Mouse (Mus musculus) duodenum, adult 2 months (tissue): Measurements from ENCODE around the gene Ccdc14. TPM values are rescaled to one million over a fixed set of nuclear protein-coding genes. Genes with fewer than 3 reads are reported as not detected.

Experiments used
- polyA plus RNA-seq: library from polyadenylated mRNA; depleted of rRNA; stranded (reverse); fragments of >200 nt; gene quantifications from 2 replicates; pipeline ENCODE4 v1.2.3, GENCODE M21; 2012; ENCODE audit warnings: low replicate concordance; rRNA removed

Gene Ccdc14
- 0.48 and 0.62 TPM in 2 replicates for polyA plus RNA-seq

DNA sequence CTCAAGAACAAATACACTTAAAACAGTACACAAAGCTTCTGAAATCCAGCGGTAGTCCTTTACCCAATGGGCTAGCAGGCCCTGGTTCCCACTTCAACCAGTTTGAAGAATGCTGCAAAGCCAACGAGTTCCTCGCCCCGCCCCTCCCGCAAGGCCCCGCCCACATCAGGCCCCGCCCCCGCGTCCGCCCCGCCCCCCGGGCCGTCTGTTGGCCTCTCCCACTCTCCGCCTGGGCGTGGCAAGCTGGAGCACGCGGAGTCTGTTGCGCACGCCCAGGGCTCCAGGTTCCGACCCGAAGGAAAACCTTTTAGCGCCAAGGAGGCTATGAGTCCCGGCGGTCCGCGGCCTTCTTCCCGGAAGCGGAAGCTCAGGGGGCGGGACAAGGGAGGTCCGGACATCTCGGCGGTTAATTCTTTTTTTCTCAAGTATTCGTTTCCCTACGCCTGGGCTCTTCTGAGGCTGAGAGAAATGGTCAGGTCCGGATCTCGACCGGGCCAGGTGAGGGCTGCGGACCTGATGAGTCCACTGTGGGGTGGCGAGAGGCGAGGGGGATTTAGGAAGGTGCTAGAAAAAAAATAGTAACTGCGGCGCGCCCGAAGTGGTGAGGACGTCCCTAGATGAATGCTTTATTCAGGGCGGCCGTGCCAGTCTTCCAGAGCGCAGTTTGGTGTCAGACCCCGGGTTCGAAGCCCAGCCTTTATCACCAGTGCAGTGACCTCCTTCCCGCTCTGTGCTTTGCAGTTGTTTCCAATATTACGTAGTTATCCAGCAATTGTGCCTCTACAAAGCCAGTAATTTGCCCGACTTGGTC, at the start of gene Ccdc14:
Gene Ccdc14, plus strand, starts transcription at position 283 of the 811 bp plus-strand sequence.

DNA sequence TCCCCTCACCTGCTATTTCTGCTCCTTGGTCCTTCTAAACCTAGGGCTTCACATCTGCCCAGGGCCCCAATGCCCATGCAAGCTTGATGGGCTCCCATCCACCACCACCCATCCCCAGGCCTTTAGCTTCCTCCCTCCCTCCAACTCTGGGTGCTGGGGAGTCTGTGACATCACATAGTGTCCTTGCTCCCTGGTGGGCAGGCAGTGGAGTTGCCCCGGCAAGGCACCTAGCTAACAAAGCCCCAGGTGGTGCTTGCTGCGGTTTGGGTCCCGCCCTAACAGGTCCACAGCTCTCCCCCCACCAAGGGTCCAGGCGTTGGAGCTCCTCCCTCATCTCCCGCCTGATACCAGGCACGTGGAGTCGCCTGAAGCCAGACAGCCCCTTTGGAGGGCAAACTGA, 40.8 kb upstream of the Ccdc14 start, which contains the start of gene Ropn1:
Gene Ropn1, plus strand, starts transcription at position 301 of the 400 bp plus-strand sequence.

DNA sequence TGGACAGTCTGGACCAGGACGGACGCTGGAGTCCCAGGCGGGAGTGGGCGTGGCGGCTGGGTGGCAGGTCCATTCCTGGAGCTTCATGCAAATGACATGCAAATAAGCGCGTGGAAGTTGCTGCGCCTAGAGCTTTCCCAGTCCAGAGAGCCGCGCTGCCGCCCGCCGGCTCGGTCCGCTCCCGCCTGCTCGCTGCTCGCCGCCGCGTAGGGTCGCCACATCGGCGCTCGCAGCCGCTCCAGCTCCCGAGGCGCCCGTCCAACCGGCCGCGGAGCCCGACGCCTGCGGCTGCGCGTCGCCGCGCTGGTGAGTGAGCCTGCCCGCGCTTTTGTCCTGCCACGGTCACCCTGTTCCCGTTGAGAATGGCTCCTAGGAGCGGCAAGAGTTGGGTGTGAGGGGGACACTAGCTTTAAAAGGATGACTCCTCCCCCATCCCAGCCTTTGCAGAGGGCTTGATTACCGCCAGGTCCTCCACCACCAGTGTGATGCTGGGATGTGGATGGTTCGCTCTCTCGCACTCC, 54.7 kb downstream of the Ccdc14 start, which contains the start of gene Mylk:
Gene Mylk, plus strand, starts transcription at position 146 of the 521 bp plus-strand sequence.

Other genes starting within 250 kb of the Ccdc14 start
- gene Kalrn, start 117.1 kb upstream of the Ccdc14 start, polyA plus RNA-seq: 8.1 and 29.1 TPM in 2 replicates
- not detected in 2 replicates for gene Ropn1, start 40.7 kb upstream of the Ccdc14 start, polyA plus RNA-seq
- 141 and 269 TPM in 2 replicates for gene Mylk, start 54.6 kb downstream of the Ccdc14 start, polyA plus RNA-seq